Mouse (Mus musculus) brain, embryonic 14.5 days (tissue): ENCODE measurements around the gene Gnb1.

Source experiments
- CTCF ChIP-seq: fragments of 200-500 bp; IDR thresholded peaks from 2 replicates; pipeline ENCODE4 v1.5.1; 2012; ENCODE audit warnings: inconsistent platforms, mild to moderate bottlenecking, moderate library complexity, borderline replicate concordance; ENCODE audit not compliant: insufficient read depth, insufficient read length; ENCODE audit errors: extremely low read depth
- POLR2A ChIP-seq: fragments of 200-500 bp; IDR thresholded peaks from 2 replicates; pipeline ENCODE4 v1.6.1; 2012; ENCODE audit warnings: mild to moderate bottlenecking, inconsistent platforms, borderline replicate concordance; ENCODE audit not compliant: poor library complexity, insufficient read depth, insufficient read length, severe bottlenecking; ENCODE audit errors: extremely low read depth

GRCm38 (mm10) chr4:155596606-155597005 lies 105.4 kb downstream of the Gnb1 start:
- TF ChIP-seq POLR2A: no peak
- TF ChIP-seq CTCF: no peak
